Mouse (Mus musculus): ENCODE measurements around the gene Cdkn2aip. TPM values are rescaled to one million over a fixed set of nuclear protein-coding genes. Genes with fewer than 3 reads are reported as not detected.

Cdkn2aip gene
- polyA plus RNA-seq, 1 experiment from 2014 or later: 22.2 TPM

GRCm38 (mm10) chr8:47690674-47691078 is 23.1 kb downstream of the Cdkn2aip start:
- ATAC-seq (replicated peaks; ENCODE audit: low FRiP score): no peak
- no peak overlapping the region for H3K27ac ChIP-seq (ENCODE audit: low read depth, low read length)
- H3K4me2 ChIP-seq: peak overlapping the region; percentile 65
- no peaks in the 10 kb centered on the region for H3K4me1 ChIP-seq (replicated peaks; ENCODE audit: control insufficient read depth, insufficient read depth, low read length)
- H3K36me3 ChIP-seq (ENCODE audit: control insufficient read depth, insufficient read depth, low read length): no peaks in the 10 kb centered on the region
- no peaks in the 10 kb centered on the region for H3K9me3 ChIP-seq (ENCODE audit: control insufficient read depth, low read length)
- 6% methylated on average over 16 of the region's 16 CpGs for WGBS
- no peaks in the 10 kb centered on the region for H3K27me3 ChIP-seq (replicated peaks; ENCODE audit: control insufficient read depth, insufficient read depth, low read length)
- peak; percentile 33 for DNase-seq (ENCODE audit: low spot score)
- peak overlapping the region; percentile 36 for H3K4me3 ChIP-seq (ENCODE audit: low read depth, low read length)
- peak overlapping the region; percentile 31; the same call in 1 of the 2 replicates for H3K9ac ChIP-seq (ENCODE audit: low read depth, low read length)

DNA sequence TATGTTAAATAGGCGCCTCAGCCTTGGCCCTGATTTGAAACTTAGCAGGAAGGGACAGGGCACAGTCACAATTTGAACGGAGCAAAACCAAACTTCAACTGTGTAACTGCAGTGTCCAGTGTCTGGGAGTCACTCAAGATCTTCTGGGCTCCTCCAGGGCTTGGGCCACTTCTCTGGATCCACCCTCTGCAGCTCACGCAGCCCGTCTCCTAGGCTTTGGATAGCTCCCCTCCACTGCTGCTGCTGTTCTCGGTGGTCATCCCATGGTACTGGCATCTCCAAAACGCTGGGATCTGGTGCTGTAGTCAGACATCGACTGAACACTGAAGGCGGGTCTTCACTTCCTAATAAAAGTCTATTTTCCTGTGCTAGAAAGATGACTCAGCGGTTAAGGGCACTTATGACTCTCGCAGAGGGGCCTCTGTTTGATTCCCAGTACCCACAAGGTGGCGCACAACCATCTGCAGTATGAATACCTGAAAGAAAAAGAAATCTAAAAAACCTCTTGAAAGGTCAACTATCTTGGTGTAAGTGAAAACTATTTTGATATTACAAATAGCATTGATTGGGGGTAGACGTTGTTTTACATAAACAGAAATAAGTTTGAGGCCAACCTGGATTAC is 23.9 kb downstream of the Cdkn2aip start:
- Histone ChIP-seq H3K27ac (ENCODE audit: low read depth, low read length) (no peak overlapping the region), H3K36me3 (ENCODE audit: control insufficient read depth, insufficient read depth, low read length) (no peaks in the 10 kb centered on the region), H3K9ac (ENCODE audit: low read depth, low read length) (no peak overlapping the region), H3K27me3 (replicated peaks; ENCODE audit: control insufficient read depth, insufficient read depth, low read length) (no peaks in the 10 kb centered on the region), H3K9me3 (ENCODE audit: control insufficient read depth, low read length) (no peaks in the 10 kb centered on the region), H3K4me1 (replicated peaks; ENCODE audit: control insufficient read depth, insufficient read depth, low read length) (no peaks in the 10 kb centered on the region), H3K4me3 (ENCODE audit: low read depth, low read length) (no peak overlapping the region), H3K4me2 (no peak overlapping the region; the same call in 1 of the 2 replicates)
- DNase-seq (ENCODE audit: low spot score): no peak
- ATAC-seq (replicated peaks; ENCODE audit: low FRiP score): peak; percentile 43; the same call in 1 of the 2 replicates
- 50% methylated on average over 12 of the region's 12 CpGs for WGBS

DNA sequence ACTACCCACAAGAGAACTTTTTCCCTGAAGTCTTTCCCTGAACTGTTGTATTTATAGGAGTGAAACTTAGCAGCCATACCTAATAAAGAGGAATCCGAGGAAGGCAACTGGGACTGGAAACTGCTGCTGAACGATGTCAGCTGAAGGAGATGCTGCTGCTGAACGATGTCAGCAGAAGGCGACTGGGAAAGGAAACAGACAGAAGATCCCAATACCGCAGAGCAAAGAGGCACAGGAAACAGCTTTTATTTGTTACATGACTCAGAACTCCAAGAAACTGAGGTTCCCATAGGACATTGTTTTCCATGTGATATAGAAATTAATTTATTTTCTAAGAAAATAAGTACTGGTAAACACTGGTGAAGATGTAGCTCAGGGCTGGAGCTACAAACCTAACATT is 29.3 kb downstream of the Cdkn2aip start:
- no peak overlapping the region for H3K4me3 ChIP-seq (ENCODE audit: low read depth, low read length)
- no peaks in the 10 kb centered on the region for H3K4me1 ChIP-seq (replicated peaks; ENCODE audit: control insufficient read depth, insufficient read depth, low read length)
- DNase-seq (ENCODE audit: low spot score) (no peak), ATAC-seq (replicated peaks; ENCODE audit: low FRiP score) (no peak)
- no peak overlapping the region for H3K9ac ChIP-seq (ENCODE audit: low read depth, low read length)
- no peaks in the 10 kb centered on the region for H3K27me3 ChIP-seq (replicated peaks; ENCODE audit: control insufficient read depth, insufficient read depth, low read length)
- whole genome bisulfite sequencing: 47% methylated on average over 5 of the region's 5 CpGs
- no peak overlapping the region for H3K27ac ChIP-seq (ENCODE audit: low read depth, low read length)
- H3K4me2 ChIP-seq: no peak overlapping the region
- H3K9me3 ChIP-seq (ENCODE audit: control insufficient read depth, low read length): no peaks in the 10 kb centered on the region
- peaks cover under 1% of the 10 kb centered on the region; the same call in 1 of the 2 replicates for H3K36me3 ChIP-seq (ENCODE audit: control insufficient read depth, insufficient read depth, low read length)

DNA sequence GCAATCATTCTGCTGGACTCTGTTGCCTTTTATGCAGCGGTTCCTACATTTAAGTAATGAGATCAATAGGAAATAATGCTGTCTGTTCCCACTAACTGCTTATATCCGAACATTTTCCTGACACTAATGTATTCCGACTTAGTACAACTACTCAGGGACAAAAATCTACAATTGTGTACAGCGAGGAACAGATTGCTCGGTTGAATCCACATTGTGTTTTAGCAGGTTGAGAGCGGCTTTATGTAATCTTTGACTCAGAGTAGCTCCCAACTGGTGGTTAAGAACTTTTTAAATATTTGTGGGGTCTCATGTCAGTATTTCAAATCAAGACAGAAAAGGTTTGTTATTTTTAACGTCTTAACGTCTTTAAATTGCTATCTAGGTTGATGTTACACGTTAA is 29.7 kb downstream of the Cdkn2aip start:
- no peak overlapping the region for H3K4me3 ChIP-seq (ENCODE audit: low read depth, low read length)
- no peak for ATAC-seq (replicated peaks; ENCODE audit: low FRiP score)
- WGBS: 76% methylated on average over 9 of the region's 9 CpGs

GRCm38 (mm10) chr8:47680306-47680705 is 33.4 kb downstream of the Cdkn2aip start:
- Histone ChIP-seq H3K9me3 (ENCODE audit: control insufficient read depth, low read length) (no peaks in the 10 kb centered on the region), H3K9ac (ENCODE audit: low read depth, low read length) (no peak overlapping the region), H3K4me2 (no peak overlapping the region), H3K36me3 (ENCODE audit: control insufficient read depth, insufficient read depth, low read length) (peaks cover 2% of the 10 kb centered on the region; the same call in 1 of the 2 replicates), H3K4me1 (replicated peaks; ENCODE audit: control insufficient read depth, insufficient read depth, low read length) (no peaks in the 10 kb centered on the region), H3K27me3 (replicated peaks; ENCODE audit: control insufficient read depth, insufficient read depth, low read length) (no peaks in the 10 kb centered on the region), H3K4me3 (ENCODE audit: low read depth, low read length) (no peak overlapping the region), H3K27ac (ENCODE audit: low read depth, low read length) (no peak overlapping the region)
- no peak for ATAC-seq (replicated peaks; ENCODE audit: low FRiP score)
- 83% methylated on average over 4 of the region's 4 CpGs for WGBS
- no peak for DNase-seq (ENCODE audit: low spot score)

More for the DNA sequence above, 29.7 kb downstream of the Cdkn2aip start:
- Histone ChIP-seq H3K4me1 (replicated peaks; ENCODE audit: control insufficient read depth, insufficient read depth, low read length) (no peaks in the 10 kb centered on the region), H3K36me3 (ENCODE audit: control insufficient read depth, insufficient read depth, low read length) (peaks cover 2% of the 10 kb centered on the region; the same call in 1 of the 2 replicates), H3K9ac (ENCODE audit: low read depth, low read length) (no peak overlapping the region), H3K27me3 (replicated peaks; ENCODE audit: control insufficient read depth, insufficient read depth, low read length) (no peaks in the 10 kb centered on the region), H3K9me3 (ENCODE audit: control insufficient read depth, low read length) (no peaks in the 10 kb centered on the region), H3K4me2 (no peak overlapping the region), H3K27ac (ENCODE audit: low read depth, low read length) (no peak overlapping the region)
- DNase-seq (ENCODE audit: low spot score): no peak

GRCm38 (mm10) chr8:47679603-47680002 is 34.1 kb downstream of the Cdkn2aip start:
- DNase-seq (ENCODE audit: low spot score) (no peak), ATAC-seq (replicated peaks; ENCODE audit: low FRiP score) (no peak)
- Histone ChIP-seq H3K27ac (ENCODE audit: low read depth, low read length) (no peak overlapping the region), H3K4me2 (no peak overlapping the region), H3K4me1 (replicated peaks; ENCODE audit: control insufficient read depth, insufficient read depth, low read length) (no peaks in the 10 kb centered on the region), H3K9me3 (ENCODE audit: control insufficient read depth, low read length) (no peaks in the 10 kb centered on the region), H3K9ac (ENCODE audit: low read depth, low read length) (no peak overlapping the region), H3K4me3 (ENCODE audit: low read depth, low read length) (no peak overlapping the region), H3K27me3 (replicated peaks; ENCODE audit: control insufficient read depth, insufficient read depth, low read length) (no peaks in the 10 kb centered on the region), H3K36me3 (ENCODE audit: control insufficient read depth, insufficient read depth, low read length) (peaks cover 2% of the 10 kb centered on the region; the same call in 1 of the 2 replicates)
- WGBS: 71% methylated on average over 1 of the region's 1 CpGs

DNA sequence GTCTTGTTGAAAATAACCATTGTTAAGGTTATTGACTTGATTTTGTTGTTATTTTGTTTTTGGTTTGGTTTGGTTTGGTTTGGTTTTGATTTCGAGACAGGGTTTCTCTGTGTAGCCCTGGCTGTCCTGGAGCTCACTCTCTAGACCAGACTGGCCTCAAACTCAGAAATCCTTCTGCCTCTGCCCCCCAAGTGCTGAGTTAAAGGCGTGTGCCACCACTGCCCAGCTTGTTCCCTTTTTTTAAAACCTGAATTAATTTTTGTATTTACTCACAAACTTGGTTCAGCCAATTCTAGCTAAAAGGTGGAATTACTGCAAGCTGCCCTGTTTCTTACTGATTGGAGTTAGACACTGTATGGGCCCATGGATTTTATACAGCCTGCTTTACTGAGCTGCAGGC is 37.1 kb downstream of the Cdkn2aip start:
- 47% methylated on average over 2 of the region's 2 CpGs for WGBS
- Histone ChIP-seq H3K4me3 (ENCODE audit: low read depth, low read length) (peak overlapping the region; percentile 96), H3K27me3 (replicated peaks; ENCODE audit: control insufficient read depth, insufficient read depth, low read length) (no peaks in the 10 kb centered on the region), H3K36me3 (ENCODE audit: control insufficient read depth, insufficient read depth, low read length) (peaks cover 2% of the 10 kb centered on the region; the same call in 1 of the 2 replicates), H3K9me3 (ENCODE audit: control insufficient read depth, low read length) (no peaks in the 10 kb centered on the region), H3K4me2 (peak overlapping the region; percentile 68), H3K27ac (ENCODE audit: low read depth, low read length) (no peak overlapping the region), H3K9ac (ENCODE audit: low read depth, low read length) (peak overlapping the region; percentile 80), H3K4me1 (replicated peaks; ENCODE audit: control insufficient read depth, insufficient read depth, low read length) (no peaks in the 10 kb centered on the region; the same call in 1 of the 2 replicates)
- ATAC-seq (replicated peaks; ENCODE audit: low FRiP score) (no peak), DNase-seq (ENCODE audit: low spot score) (no peak)

GRCm38 (mm10) chr8:47676224-47676623 is 37.5 kb downstream of the Cdkn2aip start:
- Histone ChIP-seq H3K4me1 (replicated peaks; ENCODE audit: control insufficient read depth, insufficient read depth, low read length) (no peaks in the 10 kb centered on the region; the same call in 1 of the 2 replicates), H3K36me3 (ENCODE audit: control insufficient read depth, insufficient read depth, low read length) (peaks cover 2% of the 10 kb centered on the region; the same call in 1 of the 2 replicates), H3K4me3 (ENCODE audit: low read depth, low read length) (peak overlapping the region; percentile 96), H3K4me2 (peak overlapping the region; percentile 68), H3K9ac (ENCODE audit: low read depth, low read length) (peak overlapping the region; percentile 80), H3K9me3 (ENCODE audit: control insufficient read depth, low read length) (no peaks in the 10 kb centered on the region), H3K27ac (ENCODE audit: low read depth, low read length) (peak overlapping the region; percentile 94; the same call in 1 of the 2 replicates), H3K27me3 (replicated peaks; ENCODE audit: control insufficient read depth, insufficient read depth, low read length) (no peaks in the 10 kb centered on the region)
- 3% methylated on average over 15 of the region's 15 CpGs for WGBS
- DNase-seq (ENCODE audit: low spot score): no peak
- ATAC-seq (replicated peaks; ENCODE audit: low FRiP score): no peak

DNA sequence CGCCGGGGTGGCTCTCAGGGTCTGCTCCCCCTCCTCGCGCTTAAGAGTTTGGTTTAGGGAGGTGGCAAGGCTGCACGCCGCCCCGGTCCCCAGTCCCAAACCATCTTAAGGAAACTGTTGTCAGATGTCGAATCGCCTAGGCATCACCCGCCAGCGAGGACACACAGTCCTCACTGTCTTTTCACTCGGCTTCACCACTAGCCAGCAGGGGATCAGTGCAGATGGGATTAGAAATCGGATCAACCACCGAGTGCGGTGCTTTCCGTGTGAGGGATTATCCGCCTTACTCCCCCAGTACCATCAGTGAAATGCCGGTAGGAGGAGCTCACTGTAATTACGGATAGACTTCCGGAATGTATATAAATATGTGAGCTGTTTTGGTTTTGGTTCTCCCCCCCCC is 37.9 kb downstream of the Cdkn2aip start:
- H3K9me3 ChIP-seq (ENCODE audit: control insufficient read depth, low read length): no peaks in the 10 kb centered on the region
- H3K36me3 ChIP-seq (ENCODE audit: control insufficient read depth, insufficient read depth, low read length): peaks cover 2% of the 10 kb centered on the region; the same call in 1 of the 2 replicates
- no peaks in the 10 kb centered on the region for H3K27me3 ChIP-seq (replicated peaks; ENCODE audit: control insufficient read depth, insufficient read depth, low read length)
- no peak for DNase-seq (ENCODE audit: low spot score)
- H3K9ac ChIP-seq (ENCODE audit: low read depth, low read length): peak overlapping the region; percentile 80
- WGBS: under 1% methylated on average over 20 of the region's 20 CpGs
- ATAC-seq (replicated peaks; ENCODE audit: low FRiP score): no peak
- peak overlapping the region; percentile 68 for H3K4me2 ChIP-seq
- H3K27ac ChIP-seq (ENCODE audit: low read depth, low read length): peak overlapping the region; percentile 94
- no peaks in the 10 kb centered on the region; the same call in 1 of the 2 replicates for H3K4me1 ChIP-seq (replicated peaks; ENCODE audit: control insufficient read depth, insufficient read depth, low read length)
- peak overlapping the region; percentile 96 for H3K4me3 ChIP-seq (ENCODE audit: low read depth, low read length)

All from liver, embryonic 11.5 days (tissue).